Mouse (Mus musculus) thymus, postnatal 0 days (tissue): ENCODE data around the gene Rmnd5b. TPM values are rescaled to one million over a fixed set of nuclear protein-coding genes. Genes with fewer than 3 reads are reported as not detected.
A peak's percentile ranks its signal among the peaks of the same experiment; 100 is the strongest.
"Not testable (repeated sequence)": the region's sequence is repeated elsewhere in the genome, so short reads cannot be mapped to it uniquely, and the experiment has no call there.

ENCODE experiments used
- DNase-seq: peaks from one replicate; pipeline ENCODE4 v3.0.0-alpha.2; 2015; ENCODE audit warnings: low spot score
- polyA plus RNA-seq: library from polyadenylated mRNA; unstranded; fragments of >200 nt; fragmentation: Nextera tagmentation; extraction: Ambion mirVana; gene quantifications from 2 replicates; pipeline ENCODE4 v1.2.1, GENCODE M21; 2015

Gene Rmnd5b
- polyA plus RNA-seq: 62.4 and 66.1 TPM in 2 replicates

DNA sequence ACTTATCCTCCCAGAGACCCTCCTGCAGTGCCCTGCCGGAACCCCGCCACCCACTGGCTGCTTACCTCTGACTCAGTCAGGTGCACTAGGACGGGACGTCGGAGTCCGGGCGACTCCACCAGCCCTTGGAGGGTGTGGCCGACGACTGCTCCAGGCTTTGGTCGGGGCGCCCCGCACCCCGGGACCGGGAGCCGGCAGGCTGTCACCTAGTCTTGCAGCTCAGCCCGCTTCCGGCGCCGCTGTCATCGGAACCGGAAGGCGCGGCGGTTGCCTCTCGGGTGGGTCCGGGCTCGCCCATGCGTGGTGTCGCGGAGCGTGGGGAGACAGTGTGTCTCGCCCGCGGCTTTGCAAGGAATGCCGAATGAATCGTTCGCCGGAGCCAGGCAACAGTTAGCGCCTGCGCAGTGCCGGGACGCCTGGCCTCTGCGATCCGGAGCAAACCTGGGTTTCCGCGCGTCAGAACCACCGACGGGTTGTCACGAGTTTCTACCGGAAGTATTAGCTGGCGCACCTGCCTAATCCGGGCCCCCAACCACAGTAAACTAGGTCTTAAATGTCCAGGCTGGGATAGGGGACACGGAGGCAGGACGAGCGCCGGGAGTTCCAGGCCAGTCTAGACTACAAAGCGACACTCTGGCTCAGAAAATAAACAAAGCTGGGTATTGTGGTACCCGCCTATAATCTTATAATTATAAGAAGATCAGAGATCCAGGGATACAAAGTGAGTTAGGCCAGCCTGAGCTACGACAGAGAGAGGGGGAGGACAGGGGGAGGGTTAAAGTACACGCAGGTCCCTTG, at the start of gene Rmnd5b:
Rmnd5b (minus strand) TSS at position 372 of the 798 bp plus-strand sequence.
- peak; percentile 86 for DNase-seq

DNA sequence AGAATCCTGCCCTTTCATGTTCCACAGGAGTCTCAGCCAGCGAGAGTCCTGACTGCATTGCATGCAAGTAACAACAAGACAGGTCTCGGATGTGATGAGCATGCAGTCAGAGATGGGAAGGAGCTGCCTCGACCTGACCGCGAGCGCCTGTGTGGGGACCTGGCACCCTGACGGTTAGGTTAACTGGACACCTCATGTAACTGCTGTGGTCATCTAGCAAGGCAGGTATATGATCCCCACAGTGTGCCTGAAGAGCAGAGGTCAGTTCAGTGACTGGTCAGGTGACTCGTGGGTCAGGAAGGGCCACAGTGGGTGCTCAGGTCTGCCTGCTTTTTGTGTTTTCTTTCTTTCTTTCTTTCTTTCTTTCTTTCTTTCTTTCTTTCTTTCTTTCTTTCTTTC, 46.3 kb upstream of the Rmnd5b start:
- DNase-seq: no peak

DNA sequence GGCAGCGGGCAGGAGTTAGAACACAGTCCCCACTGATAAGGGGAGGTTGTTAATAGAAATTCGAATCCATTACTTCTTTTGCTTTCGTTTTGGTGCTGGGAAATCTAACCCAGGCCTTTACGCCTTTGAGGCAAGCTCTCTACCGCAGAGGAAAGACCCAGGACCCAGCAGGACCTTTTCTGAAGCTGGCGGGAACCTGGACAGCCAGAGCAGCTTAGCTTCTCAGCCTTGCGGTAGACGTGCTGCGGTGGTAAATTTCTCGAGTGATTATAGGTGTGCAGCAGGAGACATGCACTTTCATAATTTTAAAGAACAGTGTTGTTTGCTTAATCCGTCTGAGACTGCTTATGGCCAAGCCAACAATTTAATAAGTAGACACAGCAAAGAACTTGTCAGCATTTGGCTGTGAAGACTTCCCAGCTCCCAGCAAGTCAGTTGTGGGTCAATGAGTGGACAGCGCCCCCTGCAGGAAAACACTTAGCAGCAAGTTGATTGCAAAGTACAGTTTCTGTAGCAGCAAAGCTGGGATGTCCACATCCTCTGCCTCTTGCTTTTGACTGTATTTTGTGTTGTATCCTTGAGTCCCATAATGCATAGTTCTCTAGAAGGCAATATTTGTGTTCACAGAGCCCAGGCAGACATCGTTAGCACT, 45.8 kb upstream of the Rmnd5b start:
- peak; percentile 91 for DNase-seq

DNA sequence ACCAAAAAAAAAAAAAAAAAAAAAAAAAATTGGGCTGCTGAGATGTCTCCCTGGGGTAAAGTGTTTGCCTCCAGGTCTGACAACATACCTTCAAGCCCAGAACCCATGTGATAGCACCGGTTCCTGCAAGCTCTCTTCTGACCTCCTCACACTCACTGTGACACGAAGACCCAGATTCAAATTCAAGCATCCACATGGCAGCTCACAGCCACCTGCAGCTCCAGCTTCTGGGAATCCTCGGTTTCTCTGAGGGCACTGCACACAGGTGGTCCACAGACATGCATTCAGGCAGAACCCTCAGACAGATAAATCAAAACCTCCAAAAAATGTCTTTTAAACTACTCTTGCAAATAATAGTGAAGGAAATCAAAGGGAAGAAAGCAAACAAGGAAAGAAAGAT, 43.8 kb upstream of the Rmnd5b start:
- DNase-seq: no peak

DNA sequence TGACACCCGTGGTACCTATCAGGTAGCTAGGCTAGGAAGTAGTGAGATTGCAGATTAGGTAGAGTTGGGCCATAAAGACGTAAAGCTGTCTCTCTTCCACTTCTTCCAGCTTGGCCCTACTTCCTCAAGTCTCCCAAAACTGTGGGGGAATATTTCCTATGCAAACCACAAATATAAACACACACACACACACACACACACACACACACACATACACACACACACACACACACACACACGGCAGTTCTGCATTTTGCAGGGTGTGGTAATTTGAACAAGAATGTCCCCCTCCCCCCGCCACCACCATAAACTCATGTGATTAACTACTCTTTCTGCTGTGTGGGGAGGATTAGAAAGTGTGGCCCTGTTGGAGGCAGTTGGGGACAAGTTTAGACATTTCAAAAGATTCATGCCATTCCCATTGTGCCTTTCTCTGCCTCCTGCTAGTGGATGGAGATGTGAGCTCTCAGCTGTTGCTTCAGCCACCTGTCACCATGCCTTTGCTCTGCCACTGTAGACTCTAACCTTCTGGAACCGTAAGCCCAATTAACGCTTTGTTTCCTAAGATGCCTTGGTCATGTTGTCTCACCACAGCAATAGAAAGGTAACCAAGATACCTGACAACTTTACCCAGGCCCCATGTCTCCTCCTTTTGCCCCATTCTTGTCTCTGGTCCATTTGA, 42.2 kb upstream of the Rmnd5b start:
- DNase-seq: no peak

DNA sequence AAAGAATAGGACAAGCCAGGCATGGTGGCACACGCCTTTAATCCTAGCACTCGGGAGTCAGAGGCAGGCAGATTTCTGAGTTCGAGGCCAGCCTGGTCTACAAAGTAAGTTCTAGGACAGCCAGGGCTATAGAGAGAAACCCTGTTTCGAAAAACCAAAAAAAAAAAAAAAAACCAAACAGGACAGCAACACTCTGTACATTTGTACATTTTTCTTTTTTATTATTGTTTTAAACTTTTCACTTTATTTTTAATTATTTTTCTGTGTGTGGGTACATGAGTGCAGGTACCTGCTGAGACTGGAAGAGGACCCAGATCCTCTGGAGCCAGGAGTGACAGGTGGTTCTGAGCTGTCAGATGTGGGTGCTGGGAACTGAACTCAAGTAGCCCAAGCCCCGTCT, 39.7 kb upstream of the Rmnd5b start:
- no peak for DNase-seq

DNA sequence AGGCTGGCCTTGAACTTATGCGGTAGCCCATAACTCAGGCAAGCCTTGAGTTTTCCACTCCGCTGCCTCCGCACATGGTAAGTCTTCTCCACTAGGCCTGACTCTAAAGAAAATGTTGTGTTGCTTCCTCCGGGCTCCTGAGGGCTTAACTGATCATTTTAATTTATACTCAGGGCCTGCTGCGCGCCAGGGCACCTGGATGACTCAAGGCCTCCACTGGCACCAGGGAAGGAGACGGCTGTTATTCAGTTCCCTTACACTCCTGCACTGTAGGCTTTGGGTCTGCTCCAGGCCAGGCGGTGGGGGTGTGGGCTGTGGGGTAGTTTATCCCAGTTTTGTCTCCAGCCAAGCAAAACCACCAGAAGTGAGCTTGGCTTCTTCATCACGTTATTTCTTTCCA, 37.6 kb upstream of the Rmnd5b start:
- no peak for DNase-seq

DNA sequence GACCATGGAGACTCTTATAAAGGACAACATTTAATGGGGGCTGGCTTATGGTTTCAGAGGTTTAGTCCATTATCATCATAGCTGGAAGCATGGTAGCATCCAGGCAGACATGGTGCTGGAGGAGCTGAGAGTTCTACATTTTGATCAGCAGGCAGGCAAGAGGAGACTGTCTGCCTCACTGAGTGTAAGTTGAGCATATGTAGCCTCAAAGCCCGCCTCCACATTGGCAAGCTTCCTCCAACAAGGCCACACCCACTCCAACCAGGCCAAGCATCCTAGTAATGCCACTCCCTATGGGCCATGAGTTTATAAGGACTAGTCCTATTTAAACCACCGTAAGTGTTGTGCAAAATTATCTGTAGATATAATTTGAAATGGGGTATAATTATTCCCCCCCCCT, 35.7 kb upstream of the Rmnd5b start:
- no peak for DNase-seq

DNA sequence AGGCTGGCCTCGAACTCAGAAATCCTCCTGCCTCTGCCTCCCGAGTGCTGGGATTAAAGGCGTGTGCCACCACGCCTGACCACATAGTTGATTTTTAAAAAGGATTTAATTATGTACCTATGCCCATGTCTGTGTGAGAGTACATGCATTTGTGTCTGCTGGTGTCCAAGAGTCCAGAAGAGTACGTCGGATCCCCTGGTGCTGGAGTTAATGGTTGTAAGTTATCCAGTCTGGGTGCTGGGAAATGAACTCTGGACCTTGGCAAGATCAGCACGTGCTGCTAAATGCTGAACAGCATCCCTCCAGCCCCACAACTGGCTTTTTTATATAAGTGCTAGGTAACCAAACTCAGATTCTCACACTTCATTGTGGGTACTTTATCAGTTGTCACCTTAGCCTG, 35.1 kb upstream of the Rmnd5b start:
- DNase-seq: no peak

DNA sequence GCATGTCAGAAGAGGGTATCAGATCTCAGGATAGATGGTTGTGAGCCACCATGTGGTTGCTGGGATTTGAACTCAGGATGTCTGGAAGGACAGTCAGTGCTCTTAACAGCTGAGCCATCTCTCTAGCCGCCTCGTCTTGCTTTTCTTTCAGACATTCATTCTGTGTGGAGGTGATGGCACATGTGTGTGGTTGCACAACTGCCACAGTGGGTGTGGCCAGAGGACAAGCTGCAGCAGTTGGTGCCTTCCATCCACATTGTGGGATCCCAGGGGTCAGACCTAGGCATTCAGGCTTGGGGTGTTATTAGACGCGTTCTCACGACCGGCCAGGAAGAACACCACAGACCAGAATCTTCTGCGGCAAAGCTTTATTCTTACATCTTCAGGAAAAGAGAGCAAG, 29.1 kb upstream of the Rmnd5b start:
- DNase-seq: not testable (repeated sequence)

DNA sequence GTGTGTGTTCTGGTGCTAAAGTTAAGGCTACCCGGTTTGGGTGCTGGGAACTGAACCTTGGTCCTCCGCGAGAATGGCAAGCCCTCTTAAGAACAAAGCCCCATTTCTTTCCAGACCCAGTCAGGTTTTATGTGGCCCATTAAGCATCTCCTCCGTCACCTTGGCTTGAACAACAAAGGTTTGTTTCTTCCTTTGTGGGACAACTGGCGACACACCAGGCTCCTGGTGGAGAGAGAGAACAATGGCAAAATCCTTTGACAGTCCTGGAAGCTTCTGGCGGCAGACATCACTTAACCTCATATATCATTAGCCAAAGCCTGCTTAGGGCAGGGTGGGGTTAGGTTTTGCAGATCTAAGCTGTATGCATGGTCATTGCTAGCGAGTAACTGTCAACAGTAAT, 26.9 kb upstream of the Rmnd5b start:
- DNase-seq: no peak

DNA sequence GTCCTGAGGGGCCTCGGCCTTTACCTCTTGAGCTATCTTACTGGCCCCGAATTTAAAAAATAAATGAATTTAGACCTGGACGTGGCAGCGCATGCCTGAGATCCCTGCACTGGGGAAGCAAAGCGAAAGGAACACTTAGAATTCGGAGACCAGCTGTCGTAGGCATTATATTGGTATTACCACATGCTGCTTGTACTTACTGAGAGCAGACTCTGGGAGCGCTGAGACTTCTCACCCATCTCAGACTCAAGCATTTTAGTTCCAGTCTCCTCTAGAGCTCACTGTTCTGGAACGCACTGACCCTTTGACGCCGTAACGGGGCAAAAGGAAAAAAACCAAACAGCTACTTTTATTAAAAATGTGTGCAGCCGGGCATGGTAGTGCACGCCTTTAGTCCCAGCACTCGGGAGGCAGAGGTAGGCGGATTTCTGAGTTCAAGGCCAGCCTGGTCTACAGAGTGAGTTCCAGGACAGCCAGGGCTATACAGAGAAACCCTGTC, 26.2 kb upstream of the Rmnd5b start:
- DNase-seq: no peak

DNA sequence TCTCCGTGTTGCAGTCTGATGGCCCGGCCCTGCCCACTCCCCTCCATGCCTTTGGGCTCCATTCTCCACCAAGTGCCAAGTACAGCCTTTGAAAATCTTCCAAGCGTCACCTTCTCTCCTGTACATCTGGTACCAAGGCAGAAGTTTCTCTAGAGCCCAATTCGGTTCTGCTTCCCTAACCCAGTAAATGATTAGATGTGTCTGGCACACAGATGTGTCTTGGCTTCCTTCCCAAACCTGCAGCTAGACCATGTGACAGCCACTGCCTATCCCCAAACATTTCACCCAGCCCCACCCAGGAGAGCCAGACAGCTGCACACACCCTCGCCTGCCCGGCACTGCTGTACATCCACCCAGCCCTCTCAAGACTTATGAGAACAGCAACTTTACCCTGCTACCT, 23.0 kb upstream of the Rmnd5b start:
- DNase-seq: peak; percentile 21

DNA sequence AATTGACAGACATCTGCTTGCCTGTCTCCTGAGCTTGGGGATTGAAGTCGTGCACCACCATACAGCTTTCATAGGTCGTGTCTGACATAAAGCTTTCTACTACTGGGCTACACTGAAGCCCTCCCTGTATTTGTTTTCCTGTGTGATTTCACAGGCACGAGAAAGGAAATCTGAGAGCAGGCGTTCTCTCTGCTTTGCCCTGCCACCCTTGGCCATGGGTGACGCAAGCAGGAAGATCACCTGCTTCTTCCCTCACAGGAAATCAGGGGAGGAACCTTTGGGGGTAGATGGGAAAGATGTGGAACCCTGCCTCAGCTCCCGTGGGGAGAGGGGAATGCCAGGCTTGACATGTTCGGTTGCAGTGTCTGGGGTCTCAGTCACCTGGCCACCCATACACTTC, 22.6 kb upstream of the Rmnd5b start:
- DNase-seq: no peak

DNA sequence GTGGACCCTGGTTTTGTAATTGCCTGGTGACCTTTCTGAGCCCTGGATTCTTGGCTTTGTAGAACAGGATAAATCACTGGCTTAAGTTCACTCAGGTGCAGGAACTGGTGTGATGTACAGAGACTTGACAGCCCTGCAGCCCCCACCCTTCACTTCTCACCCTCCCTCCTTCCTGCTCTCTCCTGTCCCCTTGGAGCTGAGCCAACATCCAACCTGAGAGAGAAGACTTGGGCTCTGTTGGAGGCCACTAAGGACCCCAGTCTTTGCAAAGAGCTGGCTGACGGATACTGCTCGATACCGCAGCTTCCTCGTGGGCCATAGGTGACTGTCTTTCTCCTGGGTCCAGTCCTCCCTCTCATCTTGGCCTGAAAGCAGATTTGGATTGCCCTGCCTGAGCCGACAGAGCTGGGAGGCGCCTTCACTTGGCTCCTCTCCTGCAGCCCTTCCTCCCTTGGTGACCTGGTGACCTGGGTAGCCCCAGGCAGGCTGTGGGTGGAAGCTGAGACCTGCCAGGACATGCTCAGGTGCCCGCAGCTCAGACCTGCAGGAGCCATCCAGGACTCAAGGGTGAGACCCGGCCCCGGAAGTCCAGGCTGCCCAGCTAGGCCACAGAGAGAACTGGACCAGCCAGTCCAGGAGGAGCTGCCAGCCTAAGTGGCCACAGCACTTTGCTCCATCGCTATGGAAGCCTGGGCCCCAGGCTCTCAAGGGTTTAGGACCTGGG, 21.3 kb upstream of the Rmnd5b start:
- DNase-seq: no peak

DNA sequence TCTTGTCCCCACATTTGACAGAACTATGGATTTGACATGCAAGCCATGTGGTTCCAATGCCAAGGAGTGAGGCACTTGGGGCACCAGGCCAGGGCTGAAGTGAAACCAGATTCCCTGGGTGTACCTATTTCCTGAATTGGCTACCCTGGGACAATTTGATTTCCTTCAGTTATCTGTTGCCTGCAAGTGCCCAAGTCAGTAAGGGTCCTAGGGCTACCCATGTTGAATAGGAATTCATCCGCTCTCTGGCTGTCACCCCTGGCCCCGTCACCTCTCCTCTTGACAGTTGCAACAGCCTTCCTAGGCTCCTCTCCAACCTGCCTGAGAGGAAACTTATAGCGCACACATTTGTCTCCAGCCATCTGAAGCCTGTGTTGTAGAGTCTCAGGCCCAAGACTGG, 19.2 kb upstream of the Rmnd5b start:
- DNase-seq: no peak

DNA sequence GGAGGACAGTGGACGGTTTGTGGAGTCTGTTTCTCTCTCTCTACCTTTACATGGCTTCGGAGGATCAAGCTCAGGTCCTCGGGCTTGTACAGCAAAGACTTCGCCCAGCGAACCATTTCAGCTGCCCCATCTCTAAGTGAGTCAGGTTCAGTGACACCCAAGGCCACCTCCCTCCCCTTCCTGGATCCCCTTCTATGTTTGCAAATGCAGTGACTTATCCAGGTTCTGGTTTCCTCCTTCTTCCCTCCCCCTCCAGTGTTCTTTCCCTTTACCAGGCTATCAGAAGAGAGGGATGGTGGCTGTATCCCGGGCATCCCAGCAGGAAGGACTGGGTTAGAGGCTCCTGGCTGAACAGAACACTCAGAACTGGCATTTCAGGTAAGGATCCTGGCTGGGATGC, 18.0 kb upstream of the Rmnd5b start:
- no peak for DNase-seq

DNA sequence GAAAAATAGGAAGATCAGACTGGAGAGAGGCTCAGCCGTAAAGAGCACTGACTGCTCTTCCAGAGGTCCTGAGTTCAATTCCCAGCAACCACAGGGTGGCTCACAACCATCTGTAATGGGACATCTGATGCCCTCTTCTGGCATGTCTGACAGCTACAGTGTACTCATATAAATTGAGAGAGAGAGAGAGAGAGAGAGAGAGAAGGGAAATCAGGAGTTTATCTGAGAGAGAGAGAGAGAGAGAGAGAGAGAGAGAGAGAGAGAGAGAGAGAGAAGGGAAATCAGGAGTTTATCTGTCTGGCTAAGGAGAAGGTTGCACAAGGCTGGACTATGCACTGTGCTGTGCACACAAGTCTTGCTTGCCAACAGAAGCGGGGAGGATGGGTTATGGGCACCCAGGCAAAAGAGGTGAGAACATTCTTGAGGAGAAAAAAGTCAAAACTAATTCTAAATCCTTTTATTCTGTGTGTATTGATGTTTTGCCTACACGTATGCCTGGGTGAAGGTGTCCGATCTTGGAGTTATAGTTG, 17.3 kb upstream of the Rmnd5b start:
- no peak for DNase-seq

DNA sequence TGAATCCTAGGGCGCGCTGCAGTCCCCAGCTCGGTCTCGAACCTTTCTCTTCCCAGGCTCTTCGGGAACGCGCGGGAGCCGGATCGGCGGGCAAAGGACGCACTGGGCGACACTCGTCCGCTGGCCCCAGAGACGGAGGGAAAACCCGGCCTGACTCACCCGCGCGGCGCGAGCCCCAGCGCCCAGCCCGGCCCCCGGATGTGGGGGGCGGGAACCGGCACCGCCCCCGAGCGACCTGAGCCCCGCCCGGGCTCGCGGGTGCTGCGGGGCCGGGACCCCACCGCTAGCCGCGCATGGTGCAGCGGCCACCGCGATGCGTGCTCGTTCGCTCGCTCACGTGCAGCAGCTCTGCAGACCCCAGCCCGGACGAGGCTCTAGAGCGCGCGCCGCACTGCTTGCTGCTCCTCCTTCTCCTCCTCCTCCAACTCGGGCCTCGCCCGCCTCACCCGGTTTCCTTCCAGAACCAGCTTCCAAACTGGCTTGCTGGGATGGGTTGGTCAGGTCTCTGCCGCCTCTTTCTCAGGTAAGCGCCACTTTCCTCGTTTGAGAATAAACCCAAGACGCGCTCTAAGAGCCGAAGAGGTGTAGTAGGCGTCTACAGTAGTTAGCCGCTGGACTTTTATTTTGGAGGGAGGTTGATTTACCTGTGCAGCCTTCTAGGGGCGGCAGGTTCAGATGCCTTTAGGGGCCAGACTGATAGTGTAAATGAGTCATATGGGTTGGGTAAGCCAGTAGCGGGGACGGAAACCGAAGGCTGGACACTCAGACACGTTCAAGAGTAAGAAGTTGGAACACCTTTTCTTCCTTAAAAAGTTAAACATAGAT, 15.2 kb upstream of the Rmnd5b start, which contains the start of the genes N4bp3 and D930048N14Rik:
N4bp3 (minus strand) TSS at position 152 of the 825 bp plus-strand sequence.
D930048N14Rik (plus strand) TSS at position 264 of the 825 bp plus-strand sequence.
- peak; percentile 79 for DNase-seq

DNA sequence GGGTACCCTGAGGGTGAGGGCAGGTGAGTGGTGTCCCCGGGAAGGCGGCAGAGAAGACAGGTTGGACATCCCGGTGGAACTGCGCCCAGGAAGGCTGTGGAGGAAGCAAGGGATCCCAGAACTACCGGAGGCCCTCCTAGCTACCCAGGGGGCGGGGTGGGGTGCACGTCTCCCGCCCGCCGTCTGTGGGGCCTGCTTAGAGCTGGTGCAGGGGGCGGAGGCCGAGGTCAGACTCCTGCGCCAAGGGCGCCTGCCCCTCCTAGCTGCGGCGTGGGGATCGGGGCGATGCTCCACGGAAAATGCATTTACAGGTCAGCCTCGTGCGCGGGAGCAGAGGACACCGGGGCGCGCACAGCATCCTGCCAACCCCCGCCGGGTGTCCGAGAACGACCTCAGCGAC, 14.6 kb upstream of the Rmnd5b start:
- DNase-seq: peak; percentile 34
